Comparison of ENCODE assay signal across 25 mouse cellular contexts in genomic region chr6:144664765-144665164, GRCm38 (mm10).
DNase-seq lines count a peak whose midpoint lies in the region; ATAC-seq and TF ChIP-seq lines count a peak whose summit lies in the region.
"Had no signal": no experiment of that assay in that cellular context is flagged by ENCODE, and none has a peak within 500 bp of the region (broad histone marks: within the 10 kb centered on the region; RNA-seq: fewer than 3 reads in every experiment).

No protein-coding gene starts in this region.

- no peak for DNase-seq in liver, embryonic 13.5 days
- DNase-seq in liver, postnatal 0 days: no peak
- peak; percentile 45 for DNase-seq in thymus, postnatal 4 days
- DNase-seq in thymus, adult 18-20 months: no peak
- peak; percentile 48 for DNase-seq in naive thymus-derived CD4-positive, alpha-beta T cell, adult 2 months (ENCODE audit: low read depth)
- no peak for DNase-seq in spleen, postnatal 14 days (ENCODE audit: low spot score in 2 of 2)
- DNase-seq in cerebellum, postnatal 25 days: no peak
- DNase-seq: adrenal gland, adult 8-10 months; adrenal gland, postnatal 36 days; B cell, adult 2 months; cerebellum, adult 11-12 months; cerebellum, adult 9-10 months; cerebellum, postnatal 36 days; gastrocnemius, postnatal 10 days; heart, adult 18-20 months; heart, postnatal 10 days; heart, postnatal 4 days had no signal

- no peaks in the 10 kb centered on the region for H3K9me3 ChIP-seq in liver, embryonic 13.5 days (replicated peaks)
- peaks cover 2% of the 10 kb centered on the region; the same call in 1 of the 2 replicates for H3K9me3 ChIP-seq in liver, postnatal 0 days (ENCODE audit: low read length)
- H3K9me3 ChIP-seq: hindbrain, embryonic 12.5 days had no signal

- no peak for TF ChIP-seq EP300 in liver, postnatal 0 days (IDR thresholded peaks at IDR 0.05; ENCODE audit: low read depth)

- H3K9ac ChIP-seq in liver, embryonic 13.5 days: no peak overlapping the region
- H3K9ac ChIP-seq in liver, postnatal 0 days (replicated peaks): no peak overlapping the region
- H3K9ac ChIP-seq: hindbrain, embryonic 12.5 days had no signal

- H3K4me1 ChIP-seq in liver, embryonic 13.5 days (replicated peaks): peaks cover 7% of the 10 kb centered on the region; the same call in 1 of the 2 replicates
- H3K4me1 ChIP-seq in liver, postnatal 0 days (ENCODE audit: insufficient read depth): 0 out of 2 replicates have a peak, but pooled peaks cover 2% of the 10 kb centered on the region
- H3K4me1 ChIP-seq: heart, embryonic 10.5 days had no signal

- TF ChIP-seq CTCF in liver, postnatal 0 days (IDR thresholded peaks at IDR 0.05; ENCODE audit: low read depth): no peak

- no peak overlapping the region for H3K4me2 ChIP-seq in liver, embryonic 13.5 days
- no peak overlapping the region for H3K4me2 ChIP-seq in liver, postnatal 0 days (ENCODE audit: low read depth, low read length)
- H3K4me2 ChIP-seq: hindbrain, embryonic 12.5 days had no signal

- no peak overlapping the region for H3K27ac ChIP-seq in liver, embryonic 13.5 days
- H3K27ac ChIP-seq in liver, postnatal 0 days (ENCODE audit: low read depth): no peak overlapping the region
- H3K27ac ChIP-seq: embryonic facial prominence, embryonic 10.5 days; heart, embryonic 10.5 days; hindbrain, embryonic 12.5 days had no signal

- no peaks in the 10 kb centered on the region for H3K27me3 ChIP-seq in liver, embryonic 13.5 days
- H3K27me3 ChIP-seq in liver, postnatal 0 days (ENCODE audit: insufficient read depth, low read length): no peaks in the 10 kb centered on the region
- H3K27me3 ChIP-seq: CH12.LX; hindbrain, embryonic 12.5 days; Patski had no signal

- 0 out of 2 replicates have a peak, but pooled peaks have one; percentile 39 for ATAC-seq in liver, embryonic 13.5 days (ENCODE audit: low read depth)
- ATAC-seq in liver, postnatal 0 days: no peak
- ATAC-seq in common myeloid progenitor, adult 5-6 weeks (replicated peaks; ENCODE audit: low read depth, poor library complexity, severe bottlenecking): peak; percentile 73
- ATAC-seq: forebrain, embryonic 14.5 days; hindbrain, embryonic 16.5 days; Patski had no signal

- H3K36me3 ChIP-seq in liver, embryonic 13.5 days: no peaks in the 10 kb centered on the region
- H3K36me3 ChIP-seq in liver, postnatal 0 days (replicated peaks; ENCODE audit: insufficient read depth, low read length): no peaks in the 10 kb centered on the region
- H3K36me3 ChIP-seq: embryonic facial prominence, embryonic 10.5 days; heart, embryonic 10.5 days; hindbrain, embryonic 12.5 days had no signal

- 47% methylated on average over 9 of the region's 9 CpGs for WGBS in liver, embryonic 13.5 days (ENCODE audit: insufficient replicate concordance)
- whole genome bisulfite sequencing in liver, postnatal 0 days (ENCODE audit: insufficient replicate concordance): 52% methylated on average over 9 of the region's 9 CpGs

- no peak overlapping the region for H3K4me3 ChIP-seq in liver, embryonic 13.5 days (replicated peaks)
- H3K4me3 ChIP-seq in liver, postnatal 0 days (ENCODE audit: low read depth, low read length): no peak overlapping the region
- H3K4me3 ChIP-seq: embryonic facial prominence, embryonic 10.5 days; heart, embryonic 10.5 days; hindbrain, embryonic 12.5 days had no signal

Comparison
In these comparisons a context has a peak if more than half of its experiments do, and no peak if none do; other contexts are left out.
1. DNase-seq: peak in thymus, postnatal 4 days (single experiment) and naive thymus-derived CD4-positive, alpha-beta T cell, adult 2 months (single experiment); none in liver, embryonic 13.5 days (single experiment), liver, postnatal 0 days (single experiment), thymus, adult 18-20 months (0 of 2), spleen, postnatal 14 days (0 of 2) and cerebellum, postnatal 25 days (0 of 2).